Mouse (Mus musculus) stomach, embryonic 14.5 days (tissue): ENCODE results near the gene Fbxl21. TPM values are rescaled to one million over a fixed set of nuclear protein-coding genes. Genes with fewer than 3 reads are reported as not detected.

Source experiments
- ATAC-seq: fragments of 200-750 bp; cut with Nextera tagmentation; 2 replicates; pipeline ENCODE4 v1.8.0; 2017; ENCODE audit warnings: low read depth, moderate TSS enrichment; ENCODE audit not compliant: insufficient number of reproducible peaks, insufficient read depth, low FRiP score
- H3K27ac ChIP-seq: fragments of 300-500 bp; sonication (generic); 2 replicates; pipeline ENCODE4 v1.5.1; 2014; ENCODE audit warnings: mild to moderate bottlenecking, low read length, moderate library complexity, mixed read lengths
- H3K27me3 ChIP-seq: fragments of 300-500 bp; sonication (generic); 2 replicates; pipeline ENCODE4 v1.6.1; 2014; ENCODE audit warnings: low read length, control low read depth, mixed read lengths; ENCODE audit not compliant: control insufficient read depth, insufficient read depth
- H3K36me3 ChIP-seq: fragments of 300-500 bp; sonication (generic); 2 replicates; pipeline ENCODE4 v1.6.1; 2014; ENCODE audit warnings: mild to moderate bottlenecking, control low read depth, low read length, moderate library complexity, mixed read lengths; ENCODE audit not compliant: control insufficient read depth, insufficient read depth
- H3K4me1 ChIP-seq: fragments of 300-500 bp; sonication (generic); 2 replicates; pipeline ENCODE4 v1.6.1; 2014; ENCODE audit warnings: low read length, control low read depth, mixed read lengths; ENCODE audit not compliant: control insufficient read depth, insufficient read depth
- H3K4me2 ChIP-seq: fragments of 300-500 bp; sonication (generic); replicated peaks from 2 replicates; pipeline ENCODE4 v1.6.1; 2014; ENCODE audit warnings: low read depth, low read length, control low read depth
- H3K4me3 ChIP-seq: fragments of 300-500 bp; sonication (generic); 2 replicates; pipeline ENCODE4 v1.5.1; 2014; ENCODE audit warnings: low read depth, low read length, control low read depth
- H3K9ac ChIP-seq: fragments of 300-500 bp; sonication (generic); replicated peaks from 2 replicates; pipeline ENCODE4 v1.6.1; 2014; ENCODE audit warnings: low read depth, mild to moderate bottlenecking, control low read depth, low read length, moderate library complexity, mixed read lengths
- H3K9me3 ChIP-seq: fragments of 300-500 bp; sonication (generic); 2 replicates; pipeline ENCODE4 v1.6.1; 2016; ENCODE audit warnings: low read depth, low read length, control low read depth; ENCODE audit not compliant: control insufficient read depth
- WGBS: fragments of 180-500 bp; shearing (Covaris S2); extraction: QIAGEN DNeasy Blood & Tissue Kit; methylation state at CpG from one replicate; pipeline ENCODE4 v1.1.7; 2014; 5-methylcytosine and 5-hydroxymethylcytosine counted together
- polyA plus RNA-seq: library from polyadenylated mRNA; unstranded; fragments of >200 nt; fragmentation: Nextera tagmentation; extraction: Ambion mirVana; gene quantifications from 2 replicates; pipeline ENCODE4 v1.2.1, GENCODE M21; 2014

The Fbxl21 gene
- polyA plus RNA-seq, 1 experiment from 2014 or later = 2.5 TPM

- Histone ChIP-seq H3K4me1 (no peaks in the 10 kb centered on the region), H3K27me3 (no peaks in the 10 kb centered on the region), H3K4me2 (no peak overlapping the region), H3K9me3 (no peaks in the 10 kb centered on the region), H3K27ac (no peak overlapping the region), H3K36me3 (no peaks in the 10 kb centered on the region), H3K4me3 (no peak overlapping the region), H3K9ac (no peak overlapping the region)
- ATAC-seq = no peak
- WGBS = 79% methylated on average over 9 of the region's 9 CpGs
These were observed 21.5 kb downstream of the Fbxl21 start for GRCm38 (mm10) chr13:56543805-56544204.

GRCm38 (mm10) chr13:56544956-56545355 lies 22.7 kb downstream of the Fbxl21 start:
- ATAC-seq = no peak
- no peaks in the 10 kb centered on the region for H3K27me3 ChIP-seq
- H3K9ac ChIP-seq = no peak overlapping the region
- H3K4me1 ChIP-seq = 0 out of 2 replicates have a peak, but pooled peaks cover 3% of the 10 kb centered on the region
- H3K4me3 ChIP-seq = no peak overlapping the region
- WGBS = 67% methylated on average over 3 of the region's 3 CpGs
- no peaks in the 10 kb centered on the region for H3K36me3 ChIP-seq
- no peak overlapping the region for H3K27ac ChIP-seq
- H3K4me2 ChIP-seq = no peak overlapping the region
- H3K9me3 ChIP-seq = no peaks in the 10 kb centered on the region

GRCm38 (mm10) chr13:56548401-56548800 lies 26.1 kb downstream of the Fbxl21 start, which contains the start of gene Lect2:
Gene Lect2 (minus strand): TSS chr13:56548502.
- Histone ChIP-seq H3K4me2 (no peak within 1 kb of the TSS), H3K36me3 (no peaks in the 10 kb centered on the region), H3K27ac (no peak within 1 kb of the TSS), H3K27me3 (no peaks in the 10 kb centered on the region), H3K4me1 (0 out of 2 replicates have a peak, but pooled peaks cover 3% of the 10 kb centered on the region), H3K4me3 (no peak within 1 kb of the TSS), H3K9me3 (no peaks in the 10 kb centered on the region), H3K9ac (no peak within 1 kb of the TSS)
- 51% methylated on average over 9 of the region's 9 CpGs for WGBS
- no peak for ATAC-seq

- Histone ChIP-seq H3K9ac (no peak overlapping the region), H3K4me3 (no peak overlapping the region), H3K36me3 (no peaks in the 10 kb centered on the region), H3K27ac (no peak overlapping the region), H3K27me3 (no peaks in the 10 kb centered on the region), H3K4me1 (0 out of 2 replicates have a peak, but pooled peaks cover 3% of the 10 kb centered on the region), H3K4me2 (no peak overlapping the region), H3K9me3 (no peaks in the 10 kb centered on the region)
- 52% methylated on average over 4 of the region's 4 CpGs for WGBS
- no peak for ATAC-seq
These were observed 27.1 kb downstream of the Fbxl21 start for GRCm38 (mm10) chr13:56549364-56549763.

- Histone ChIP-seq H3K4me2 (no peak overlapping the region), H3K4me3 (no peak overlapping the region), H3K27ac (no peak overlapping the region), H3K9ac (no peak overlapping the region), H3K9me3 (no peaks in the 10 kb centered on the region), H3K27me3 (no peaks in the 10 kb centered on the region), H3K36me3 (no peaks in the 10 kb centered on the region), H3K4me1 (0 out of 2 replicates have a peak, but pooled peaks cover 3% of the 10 kb centered on the region)
- ATAC-seq = no peak
- WGBS = 37% methylated on average over 1 of the region's 1 CpGs
These were observed 28.3 kb downstream of the Fbxl21 start for GRCm38 (mm10) chr13:56550574-56550973.

- H3K27ac ChIP-seq = no peak overlapping the region
- H3K27me3 ChIP-seq = no peaks in the 10 kb centered on the region
- ATAC-seq = no peak
- no peak overlapping the region for H3K4me3 ChIP-seq
- no peaks in the 10 kb centered on the region for H3K9me3 ChIP-seq
- H3K36me3 ChIP-seq = no peaks in the 10 kb centered on the region
- H3K9ac ChIP-seq = no peak overlapping the region
- H3K4me1 ChIP-seq = 0 out of 2 replicates have a peak, but pooled peaks cover 3% of the 10 kb centered on the region
- no peak overlapping the region for H3K4me2 ChIP-seq
- WGBS = 81% methylated on average over 6 of the region's 6 CpGs
These were observed 29.4 kb downstream of the Fbxl21 start for GRCm38 (mm10) chr13:56551661-56552060.

- Histone ChIP-seq H3K4me3 (no peak overlapping the region), H3K27me3 (no peaks in the 10 kb centered on the region), H3K9ac (no peak overlapping the region), H3K36me3 (no peaks in the 10 kb centered on the region), H3K4me1 (0 out of 2 replicates have a peak, but pooled peaks cover 3% of the 10 kb centered on the region), H3K4me2 (no peak overlapping the region), H3K9me3 (no peaks in the 10 kb centered on the region), H3K27ac (no peak overlapping the region)
- no peak for ATAC-seq
- 58% methylated on average over 2 of the region's 2 CpGs for WGBS
These were observed 31.7 kb downstream of the Fbxl21 start for GRCm38 (mm10) chr13:56553923-56554322.

- H3K9me3 ChIP-seq = no peaks in the 10 kb centered on the region
These were observed 32.1 kb downstream of the Fbxl21 start for GRCm38 (mm10) chr13:56554409-56554808.

GRCm38 (mm10) chr13:56555957-56556356 lies 33.7 kb downstream of the Fbxl21 start:
- no peaks in the 10 kb centered on the region for H3K4me1 ChIP-seq
- no peak overlapping the region for H3K4me2 ChIP-seq
- no peaks in the 10 kb centered on the region for H3K27me3 ChIP-seq
- no peaks in the 10 kb centered on the region for H3K36me3 ChIP-seq
- H3K4me3 ChIP-seq = no peak overlapping the region
- no peaks in the 10 kb centered on the region for H3K9me3 ChIP-seq
- H3K9ac ChIP-seq = no peak overlapping the region
- ATAC-seq = no peak
- H3K27ac ChIP-seq = no peak overlapping the region
- WGBS = 0% methylated on average over 1 of the region's 1 CpGs

More at GRCm38 (mm10) chr13:56554409-56554808, 32.1 kb downstream of the Fbxl21 start:
- no peak for ATAC-seq
- H3K36me3 ChIP-seq = no peaks in the 10 kb centered on the region
- no peak overlapping the region for H3K9ac ChIP-seq
- H3K4me2 ChIP-seq = no peak overlapping the region
- 0 out of 2 replicates have a peak, but pooled peaks cover 2% of the 10 kb centered on the region for H3K4me1 ChIP-seq
- no peaks in the 10 kb centered on the region for H3K27me3 ChIP-seq
- WGBS = 24% methylated on average over 2 of the region's 2 CpGs
- H3K4me3 ChIP-seq = no peak overlapping the region
- H3K27ac ChIP-seq = no peak overlapping the region
